Mouse (Mus musculus) liver, embryonic 13.5 days (tissue): ENCODE data around the gene Fgfr2. TPM values are rescaled to one million over a fixed set of nuclear protein-coding genes. Genes with fewer than 3 reads are reported as not detected.

Source experiments
- ATAC-seq: fragments of 200-750 bp; cut with Nextera tagmentation; 2 replicates; pipeline ENCODE4 v1.8.0; 2017; ENCODE audit warnings: low read depth, mild to moderate bottlenecking, moderate number of reproducible peaks, moderate library complexity
- DNase-seq: peaks from one replicate; pipeline ENCODE4 v3.0.0; 2022
- H3K27ac ChIP-seq: fragments of 300-500 bp; sonication (generic); 2 replicates; pipeline ENCODE4 v1.5.1; 2015; ENCODE audit warnings: moderate library complexity, mild to moderate bottlenecking, inconsistent platforms
- H3K27me3 ChIP-seq: fragments of 300-500 bp; sonication (generic); 2 replicates; pipeline ENCODE4 v1.6.1; 2015; ENCODE audit warnings: mild to moderate bottlenecking, inconsistent platforms
- H3K36me3 ChIP-seq: fragments of 300-500 bp; sonication (generic); 2 replicates; pipeline ENCODE4 v1.6.1; 2015; ENCODE audit warnings: mild to moderate bottlenecking, inconsistent platforms
- H3K4me1 ChIP-seq: fragments of 300-500 bp; sonication (generic); replicated peaks from 2 replicates; pipeline ENCODE4 v1.6.1; 2015; ENCODE audit warnings: inconsistent platforms
- H3K4me2 ChIP-seq: fragments of 300-500 bp; sonication (generic); 2 replicates; pipeline ENCODE4 v1.6.1; 2015; ENCODE audit warnings: inconsistent platforms, mild to moderate bottlenecking, moderate library complexity
- H3K4me3 ChIP-seq: fragments of 300-500 bp; sonication (generic); replicated peaks from 2 replicates; pipeline ENCODE4 v1.5.1; 2015; ENCODE audit warnings: mild to moderate bottlenecking, inconsistent platforms
- H3K9ac ChIP-seq: fragments of 300-500 bp; sonication (generic); 2 replicates; pipeline ENCODE4 v1.6.1; 2015; ENCODE audit warnings: mild to moderate bottlenecking, inconsistent platforms
- H3K9me3 ChIP-seq: fragments of 300-500 bp; sonication (generic); replicated peaks from 2 replicates; pipeline ENCODE4 v1.6.1; 2016; ENCODE audit warnings: inconsistent platforms
- WGBS: fragments of 180-500 bp; shearing (Covaris S2); methylation state at CpG from one replicate; pipeline ENCODE4 v1.1.7; 2015; ENCODE audit not compliant: insufficient replicate concordance; 5-methylcytosine and 5-hydroxymethylcytosine counted together
- polyA plus RNA-seq: library from polyadenylated mRNA; unstranded; fragments of >200 nt; fragmentation: Nextera tagmentation; extraction: Ambion mirVana; gene quantifications from 2 replicates; pipeline ENCODE4 v1.2.1, GENCODE M21; 2015

Fgfr2 gene
- polyA plus RNA-seq, 1 experiment from 2014 or later = 8.9 TPM

- DNase-seq = no peak
- Histone ChIP-seq H3K4me1 (peaks cover 16% of the 10 kb centered on the region), H3K9ac (no peak overlapping the region), H3K36me3 (no peaks in the 10 kb centered on the region), H3K27me3 (0 out of 2 replicates have a peak, but pooled peaks cover 2% of the 10 kb centered on the region), H3K27ac (peak overlapping the region; percentile 55), H3K9me3 (no peaks in the 10 kb centered on the region), H3K4me2 (no peak overlapping the region), H3K4me3 (no peak overlapping the region)
- ATAC-seq = no peak
- WGBS = 45% methylated on average over 18 of the region's 18 CpGs
These were observed 2287.9 kb downstream of the Fgfr2 start for GRCm38 (mm10) chr7:130834958-130835861.

GRCm38 (mm10) chr7:130834299-130834698 is 2288.9 kb downstream of the Fgfr2 start:
- Histone ChIP-seq H3K27ac (no peak overlapping the region), H3K4me1 (peaks cover 16% of the 10 kb centered on the region), H3K27me3 (0 out of 2 replicates have a peak, but pooled peaks cover 2% of the 10 kb centered on the region), H3K4me2 (no peak overlapping the region), H3K36me3 (no peaks in the 10 kb centered on the region), H3K9ac (no peak overlapping the region), H3K4me3 (no peak overlapping the region), H3K9me3 (no peaks in the 10 kb centered on the region)
- DNase-seq = no peak
- 28% methylated on average over 21 of the region's 21 CpGs for WGBS
- peak; percentile 99 for ATAC-seq

GRCm38 (mm10) chr7:130831586-130831985 is 2291.6 kb downstream of the Fgfr2 start:
- 0 out of 2 replicates have a peak, but pooled peaks cover 2% of the 10 kb centered on the region for H3K27me3 ChIP-seq
- no peaks in the 10 kb centered on the region for H3K9me3 ChIP-seq
- ATAC-seq (no peak), DNase-seq (no peak)
- H3K4me1 ChIP-seq = peaks cover 6% of the 10 kb centered on the region
- no peak overlapping the region for H3K4me2 ChIP-seq
- H3K9ac ChIP-seq = no peak overlapping the region
- 57% methylated on average over 5 of the region's 5 CpGs for WGBS
- no peaks in the 10 kb centered on the region for H3K36me3 ChIP-seq
- no peak overlapping the region for H3K27ac ChIP-seq
- no peak overlapping the region for H3K4me3 ChIP-seq

- WGBS = 53% methylated on average over 10 of the region's 10 CpGs
These were observed 2294.7 kb downstream of the Fgfr2 start for GRCm38 (mm10) chr7:130828475-130828874.

GRCm38 (mm10) chr7:130827844-130828403 is 2295.2 kb downstream of the Fgfr2 start:
- Histone ChIP-seq H3K36me3 (no peaks in the 10 kb centered on the region), H3K4me1 (no peaks in the 10 kb centered on the region), H3K4me3 (no peak overlapping the region), H3K9ac (no peak overlapping the region), H3K27ac (no peak overlapping the region), H3K4me2 (no peak overlapping the region), H3K9me3 (no peaks in the 10 kb centered on the region), H3K27me3 (0 out of 2 replicates have a peak, but pooled peaks cover 5% of the 10 kb centered on the region)
- 61% methylated on average over 9 of the region's 9 CpGs for WGBS
- DNase-seq = no peak
- ATAC-seq = no peak

More at GRCm38 (mm10) chr7:130828475-130828874, 2294.7 kb downstream of the Fgfr2 start:
- Histone ChIP-seq H3K4me1 (no peaks in the 10 kb centered on the region), H3K9ac (no peak overlapping the region), H3K36me3 (no peaks in the 10 kb centered on the region), H3K27ac (no peak overlapping the region), H3K4me3 (no peak overlapping the region), H3K9me3 (no peaks in the 10 kb centered on the region), H3K27me3 (0 out of 2 replicates have a peak, but pooled peaks cover 5% of the 10 kb centered on the region), H3K4me2 (no peak overlapping the region)
- ATAC-seq = no peak
- DNase-seq = no peak

- ATAC-seq (no peak), DNase-seq (no peak)
- Histone ChIP-seq H3K4me1 (no peaks in the 10 kb centered on the region), H3K27me3 (0 out of 2 replicates have a peak, but pooled peaks cover 5% of the 10 kb centered on the region), H3K9me3 (no peaks in the 10 kb centered on the region), H3K4me2 (no peak overlapping the region), H3K9ac (no peak overlapping the region), H3K27ac (no peak overlapping the region), H3K36me3 (no peaks in the 10 kb centered on the region), H3K4me3 (no peak overlapping the region)
- WGBS = 41% methylated on average over 3 of the region's 3 CpGs
These were observed 2295.7 kb downstream of the Fgfr2 start for GRCm38 (mm10) chr7:130827431-130827830.

- Histone ChIP-seq H3K4me2 (no peak overlapping the region), H3K9ac (no peak overlapping the region), H3K4me3 (no peak overlapping the region), H3K9me3 (no peaks in the 10 kb centered on the region), H3K27ac (no peak overlapping the region), H3K36me3 (no peaks in the 10 kb centered on the region), H3K27me3 (0 out of 2 replicates have a peak, but pooled peaks cover 5% of the 10 kb centered on the region), H3K4me1 (no peaks in the 10 kb centered on the region)
- ATAC-seq (no peak), DNase-seq (no peak)
- 44% methylated on average over 3 of the region's 3 CpGs for WGBS
These were observed 2296.8 kb downstream of the Fgfr2 start for GRCm38 (mm10) chr7:130826343-130826742.

- Histone ChIP-seq H3K4me2 (no peak overlapping the region), H3K4me1 (no peaks in the 10 kb centered on the region), H3K9ac (no peak overlapping the region), H3K4me3 (no peak overlapping the region), H3K27me3 (0 out of 2 replicates have a peak, but pooled peaks cover 5% of the 10 kb centered on the region), H3K9me3 (no peaks in the 10 kb centered on the region), H3K36me3 (no peaks in the 10 kb centered on the region), H3K27ac (no peak overlapping the region)
- DNase-seq = no peak
- 42% methylated on average over 9 of the region's 9 CpGs for WGBS
- no peak for ATAC-seq
These were observed 2299.2 kb downstream of the Fgfr2 start for GRCm38 (mm10) chr7:130823992-130824391.

- DNase-seq (no peak), ATAC-seq (no peak)
- Histone ChIP-seq H3K36me3 (no peaks in the 10 kb centered on the region), H3K27me3 (no peaks in the 10 kb centered on the region), H3K27ac (no peak overlapping the region), H3K9ac (no peak overlapping the region), H3K4me1 (no peaks in the 10 kb centered on the region), H3K9me3 (no peaks in the 10 kb centered on the region), H3K4me3 (no peak overlapping the region), H3K4me2 (no peak overlapping the region)
- 68% methylated on average over 10 of the region's 10 CpGs for WGBS
These were observed 2303.5 kb downstream of the Fgfr2 start for GRCm38 (mm10) chr7:130819624-130820023.

GRCm38 (mm10) chr7:130818813-130819212 is 2304.3 kb downstream of the Fgfr2 start:
- Histone ChIP-seq H3K4me1 (no peaks in the 10 kb centered on the region), H3K27me3 (no peaks in the 10 kb centered on the region), H3K9ac (no peak overlapping the region), H3K36me3 (no peaks in the 10 kb centered on the region), H3K4me2 (no peak overlapping the region), H3K27ac (no peak overlapping the region), H3K4me3 (no peak overlapping the region), H3K9me3 (no peaks in the 10 kb centered on the region)
- ATAC-seq = no peak
- 27% methylated on average over 5 of the region's 5 CpGs for WGBS
- DNase-seq = no peak

GRCm38 (mm10) chr7:130816243-130816642 is 2306.9 kb downstream of the Fgfr2 start:
- Histone ChIP-seq H3K9me3 (no peaks in the 10 kb centered on the region), H3K27ac (no peak overlapping the region), H3K9ac (no peak overlapping the region), H3K4me3 (no peak overlapping the region), H3K4me2 (no peak overlapping the region), H3K36me3 (no peaks in the 10 kb centered on the region), H3K4me1 (no peaks in the 10 kb centered on the region), H3K27me3 (no peaks in the 10 kb centered on the region)
- 57% methylated on average over 7 of the region's 7 CpGs for WGBS
- ATAC-seq = no peak
- no peak for DNase-seq
